Mouse (Mus musculus) effector memory CD4-positive, alpha-beta T cell, adult 7 months (primary cell): ENCODE results near the gene Il1rapl2. TPM values are rescaled to one million over a fixed set of nuclear protein-coding genes. Genes with fewer than 3 reads are reported as not detected.

ENCODE experiments used
- polyA plus RNA-seq: library from polyadenylated mRNA; unstranded; fragments of 100-300 nt; shearing (Covaris generic); gene quantifications from one replicate; pipeline ENCODE4 v1.2.1, GENCODE M21; 2017

Il1rapl2 gene
- not detected for polyA plus RNA-seq

DNA sequence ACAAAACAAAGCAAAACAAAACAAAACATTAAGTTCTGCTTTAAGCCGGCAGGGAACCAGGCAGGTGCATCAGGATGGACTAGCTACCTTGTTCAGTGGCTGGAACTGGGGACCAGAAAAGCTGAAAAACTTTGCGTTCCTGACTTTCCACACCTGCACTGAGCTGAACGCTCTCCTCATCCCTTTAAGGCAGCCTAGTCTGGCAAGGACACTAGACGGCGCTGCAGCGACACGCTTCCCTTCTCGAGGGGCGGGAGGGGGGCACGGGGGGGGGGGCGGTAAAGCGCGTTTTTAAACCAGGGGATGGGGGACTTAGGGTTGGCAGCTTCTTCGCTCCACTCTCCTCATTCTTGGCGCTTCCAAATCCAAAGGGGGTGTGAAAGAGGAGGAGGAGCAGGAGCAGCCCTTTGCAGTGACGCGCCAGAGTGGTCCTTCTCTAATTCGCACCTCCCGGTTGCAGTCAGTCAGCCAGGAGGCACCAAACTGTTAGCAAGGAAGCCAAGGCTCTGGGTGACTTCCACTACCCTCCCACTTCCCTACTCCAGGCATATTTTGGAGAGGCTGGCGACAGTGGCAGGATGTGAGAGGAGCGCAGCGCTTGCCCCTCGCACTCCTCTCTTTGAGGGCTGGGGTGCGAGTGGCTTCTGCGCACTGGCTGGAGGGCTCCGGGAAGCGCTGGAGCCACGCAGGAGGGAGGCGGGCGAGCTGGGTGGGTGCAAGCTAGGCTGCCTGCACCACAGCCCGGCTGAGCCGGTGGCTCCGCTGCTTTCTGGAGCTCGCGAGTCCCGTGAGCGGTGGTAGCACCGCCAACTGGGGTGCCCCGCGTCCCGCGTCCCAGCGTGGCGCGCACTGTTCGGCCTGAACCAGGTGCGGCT, at the start of gene Il1rapl2:
TSS of gene Il1rapl2 (plus strand) at position 288 of the 875 bp plus-strand sequence.

GRCm38 (mm10) chrX:138209480-138209879, 639.1 kb downstream of the Il1rapl2 start, which contains the start of gene Tex13a:
Tex13a (minus strand) TSS chrX:138209580.

